Mouse (Mus musculus) brown adipose tissue, adult 24 weeks (tissue): ENCODE results near the gene Rap1gap. TPM values are rescaled to one million over a fixed set of nuclear protein-coding genes. Genes with fewer than 3 reads are reported as not detected.

Source experiments
- H3K27ac ChIP-seq: fragments of 200-500 bp; replicated peaks from 2 replicates; pipeline ENCODE4 v1.5.1; 2012; ENCODE audit warnings: low read depth, mild to moderate bottlenecking, low read length
- H3K4me1 ChIP-seq: fragments of 200-500 bp; 2 replicates; pipeline ENCODE4 v1.6.1; 2012; ENCODE audit warnings: low read length, mixed read lengths; ENCODE audit not compliant: control insufficient read depth, insufficient read depth, insufficient read length
- H3K4me3 ChIP-seq: fragments of 200-500 bp; 2 replicates; pipeline ENCODE4 v1.5.1; 2012; ENCODE audit warnings: low read depth, mild to moderate bottlenecking, low read length, moderate library complexity; ENCODE audit not compliant: insufficient read depth
- polyA plus RNA-seq: library from polyadenylated mRNA; stranded (reverse); fragments of >200 nt; gene quantifications from 2 replicates; pipeline ENCODE4 v1.2.4, GENCODE M21; 2012; ENCODE audit not compliant: missing spikeins, insufficient read depth, insufficient read length

Rap1gap gene
- polyA plus RNA-seq, 1 experiment = 27.7 TPM

DNA sequence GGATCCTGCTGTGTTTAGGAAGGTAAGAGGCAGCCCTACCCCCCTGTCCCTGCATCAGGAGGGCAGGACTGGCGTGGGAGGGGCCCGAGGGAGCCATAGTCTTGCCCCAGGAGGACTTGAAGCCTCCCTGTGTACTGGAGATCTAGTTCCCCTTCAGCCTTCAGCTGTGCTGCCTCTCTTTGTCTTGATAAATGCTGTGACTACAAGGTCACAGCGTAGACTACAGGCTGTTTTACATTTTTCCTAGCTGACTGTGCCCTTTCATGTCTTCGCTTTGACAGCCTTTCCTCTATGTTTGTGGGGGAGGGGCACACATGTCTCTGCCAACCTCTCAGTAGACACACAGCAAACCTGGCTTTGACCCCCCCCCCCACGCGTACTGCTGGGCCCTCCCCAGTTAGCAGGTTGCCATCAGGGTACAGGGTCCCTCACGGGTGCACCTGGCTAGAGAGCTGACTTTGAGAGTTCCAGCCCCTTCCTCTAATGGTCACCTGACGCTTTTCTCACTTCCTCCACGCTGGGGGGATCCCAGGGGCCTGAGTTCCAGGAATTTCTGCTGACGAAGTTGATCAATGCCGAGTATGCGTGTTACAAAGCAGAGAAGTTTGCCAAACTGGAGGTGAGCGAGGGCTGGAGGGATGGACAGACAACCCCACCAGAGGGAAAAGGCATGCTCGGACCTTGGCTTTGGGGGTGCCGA, 55.0 kb downstream of the Rap1gap start:
- H3K4me1 ChIP-seq = no peaks in the 10 kb centered on the region
- H3K27ac ChIP-seq = no peak overlapping the region

DNA sequence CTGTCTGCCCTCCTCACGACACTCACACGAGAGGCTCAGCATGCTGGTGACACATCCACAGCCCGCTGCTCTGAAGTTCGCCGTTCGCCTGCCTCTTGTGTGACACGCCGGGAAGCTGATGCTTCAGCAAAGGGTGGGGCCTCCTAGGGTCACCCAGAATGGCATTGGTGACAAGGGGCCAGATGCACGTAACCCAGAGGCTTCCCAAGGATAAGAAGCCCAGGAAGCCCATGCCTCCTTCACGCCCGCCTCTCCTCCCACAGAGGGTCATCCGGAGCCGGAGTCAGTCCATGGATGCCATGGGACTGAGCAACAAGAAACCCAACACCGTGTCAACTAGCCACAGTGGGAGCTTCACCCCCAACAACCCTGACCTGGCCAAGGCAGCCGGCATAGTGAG, 57.0 kb downstream of the Rap1gap start:
- Histone ChIP-seq H3K4me1 (no peaks in the 10 kb centered on the region; the same call in 1 of the 2 replicates), H3K4me3 (no peak overlapping the region), H3K27ac (no peak overlapping the region)

More for the DNA sequence above, 55.0 kb downstream of the Rap1gap start:
- no peak overlapping the region for H3K4me3 ChIP-seq

DNA sequence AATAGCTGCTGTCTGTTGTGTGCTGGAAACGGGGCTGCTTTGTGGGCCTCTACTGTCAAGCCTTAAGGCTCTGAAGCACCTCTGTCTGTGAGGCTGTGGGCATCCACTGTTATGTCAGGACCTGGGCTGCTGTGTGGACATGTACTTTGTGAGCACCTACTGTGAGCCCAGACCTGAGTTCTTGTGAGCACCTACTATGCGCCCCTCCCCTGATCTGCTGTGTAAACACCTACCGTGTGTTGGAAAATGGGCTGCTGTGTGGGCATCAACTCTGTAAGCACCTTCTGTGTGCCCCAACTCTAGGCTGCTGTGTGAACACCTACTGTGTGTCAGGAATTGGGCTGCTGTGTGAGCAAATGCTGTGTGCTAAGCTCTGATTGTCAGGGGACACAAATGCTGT, 57.7 kb downstream of the Rap1gap start:
- no peak overlapping the region for H3K27ac ChIP-seq
- H3K4me1 ChIP-seq = no peaks in the 10 kb centered on the region; the same call in 1 of the 2 replicates
- H3K4me3 ChIP-seq = no peak overlapping the region

DNA sequence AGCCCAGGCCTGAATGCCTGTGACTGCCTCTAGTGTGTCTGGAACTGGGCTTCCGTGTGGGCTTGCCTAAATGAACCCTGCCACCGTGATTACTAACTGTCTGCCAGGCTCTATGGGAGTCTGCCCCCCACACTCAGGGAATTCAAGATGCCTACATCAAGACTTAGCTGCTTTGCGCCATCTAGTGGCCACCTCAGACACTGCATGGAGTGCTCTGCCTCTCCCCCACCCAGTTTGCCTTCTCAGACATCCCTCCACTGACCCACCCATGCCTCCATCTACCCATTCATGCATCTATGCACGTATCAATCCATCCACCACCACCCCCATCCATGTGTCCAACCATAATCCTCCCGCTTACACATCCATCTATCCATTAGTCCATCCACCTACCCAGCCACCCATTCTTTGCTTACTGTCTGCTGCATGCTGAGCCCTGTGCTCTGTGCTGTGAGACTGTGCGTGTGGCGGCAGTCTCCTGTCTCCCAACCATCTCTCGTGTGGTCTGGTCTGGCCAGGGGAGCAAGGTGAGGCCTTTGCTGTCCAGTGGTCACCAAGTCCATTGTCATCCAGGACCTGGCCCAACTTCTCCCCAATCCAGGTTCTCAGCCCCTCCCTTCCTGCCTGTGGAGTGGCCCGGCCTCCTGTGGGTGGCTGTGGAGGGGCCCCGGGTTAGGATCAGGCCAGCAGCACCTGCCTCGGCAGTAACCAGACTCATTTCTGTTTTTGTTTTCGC, 58.3 kb downstream of the Rap1gap start:
- Histone ChIP-seq H3K4me1 (no peaks in the 10 kb centered on the region; the same call in 1 of the 2 replicates), H3K27ac (no peak overlapping the region), H3K4me3 (no peak overlapping the region)

DNA sequence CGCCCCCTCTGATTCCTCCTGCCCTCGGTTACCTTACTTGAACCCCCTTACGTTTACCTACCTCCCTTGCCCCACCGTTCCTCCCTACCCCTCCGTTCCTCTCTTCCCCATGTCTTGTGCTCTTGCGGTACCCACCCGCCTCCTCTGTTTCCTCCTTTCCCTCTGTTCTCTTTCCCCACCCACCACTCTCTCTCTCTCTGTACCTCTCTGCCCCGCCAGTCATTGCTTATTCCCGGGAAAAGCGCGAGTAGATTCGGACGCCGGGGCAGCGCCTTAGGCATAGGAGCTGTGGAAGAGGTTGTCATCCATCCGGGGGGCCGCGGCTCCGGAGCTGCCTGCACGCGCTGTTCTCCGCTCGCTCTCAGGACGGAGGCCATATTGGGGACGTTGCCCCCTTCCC, 59.0 kb downstream of the Rap1gap start:
- no peaks in the 10 kb centered on the region; the same call in 1 of the 2 replicates for H3K4me1 ChIP-seq
- H3K4me3 ChIP-seq = peak overlapping the region; percentile 24; the same call in 1 of the 2 replicates
- no peak overlapping the region for H3K27ac ChIP-seq

DNA sequence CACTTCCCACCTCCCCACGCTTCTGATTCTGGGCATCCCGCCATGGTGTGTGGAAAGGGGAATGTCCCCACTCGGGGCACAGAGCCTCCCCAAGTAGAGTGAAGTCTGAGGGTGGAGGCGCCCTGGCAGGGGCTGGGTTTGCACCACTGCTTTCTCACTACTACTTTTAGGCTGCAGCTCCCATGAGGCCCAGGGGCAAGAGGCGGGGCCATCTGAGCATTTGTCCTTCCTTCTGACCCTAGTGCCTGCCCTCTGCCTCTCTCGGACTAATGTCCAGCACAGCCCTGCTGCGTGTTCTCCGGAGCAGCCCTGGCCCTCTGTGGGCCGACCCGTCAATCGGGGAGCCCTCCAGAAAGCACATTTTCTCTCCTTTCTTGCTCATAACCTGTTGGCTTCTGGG, 59.7 kb downstream of the Rap1gap start:
- Histone ChIP-seq H3K4me1 (no peaks in the 10 kb centered on the region; the same call in 1 of the 2 replicates), H3K27ac (peak overlapping the region; percentile 75)

DNA sequence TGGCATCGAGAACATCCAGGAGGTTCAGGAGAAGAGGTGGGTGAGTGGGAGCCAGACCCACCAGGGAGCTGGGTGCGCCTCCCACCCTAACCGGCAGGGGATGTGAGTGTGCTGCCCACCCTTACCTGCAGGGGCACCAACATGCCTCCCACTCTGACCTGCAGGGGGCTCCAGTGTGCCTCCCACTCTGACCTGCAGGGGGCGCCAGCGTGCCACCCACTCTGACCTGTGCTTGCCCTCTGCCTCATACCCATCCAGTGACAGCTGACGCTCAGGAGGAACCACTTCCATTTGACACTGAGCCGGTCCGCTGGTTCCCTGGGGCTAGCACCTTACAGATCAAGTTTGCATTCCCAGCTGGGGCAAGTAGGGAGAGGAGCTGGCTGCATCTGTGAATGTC, 60.2 kb downstream of the Rap1gap start:
- Histone ChIP-seq H3K27ac (peak overlapping the region; percentile 75), H3K4me1 (no peaks in the 10 kb centered on the region; the same call in 1 of the 2 replicates), H3K4me3 (peak overlapping the region; percentile 61)

More for the DNA sequence above, 59.7 kb downstream of the Rap1gap start:
- H3K4me3 ChIP-seq = peak overlapping the region; percentile 61

DNA sequence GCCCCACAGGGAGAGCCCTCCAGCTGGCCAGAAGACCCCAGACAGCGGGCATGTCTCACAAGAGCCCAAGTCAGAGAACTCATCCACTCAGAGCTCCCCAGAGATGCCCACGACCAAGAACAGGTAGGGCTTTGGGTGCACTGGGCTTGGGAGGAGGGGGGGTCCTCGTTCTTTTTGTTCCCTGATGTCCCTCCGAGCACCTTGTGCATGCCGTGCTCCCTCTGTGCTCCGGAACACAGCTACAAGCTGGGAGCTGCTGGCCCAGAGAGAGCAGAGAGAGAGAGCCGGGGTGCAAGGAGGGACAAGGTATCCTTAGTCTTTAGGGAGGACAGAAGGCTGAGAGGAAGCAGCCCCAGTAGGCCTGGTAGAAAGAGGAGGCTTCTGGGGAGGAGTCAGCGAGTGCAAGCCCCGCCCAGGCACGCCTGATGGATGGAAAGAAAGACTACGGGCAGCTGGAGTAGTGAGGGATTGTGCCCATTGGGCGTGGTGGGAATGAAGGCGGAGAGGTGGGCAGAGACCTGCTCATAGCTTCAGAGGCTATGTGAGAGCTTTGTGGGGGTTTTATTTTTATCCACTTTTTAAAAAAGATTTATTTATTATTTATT, 61.1 kb downstream of the Rap1gap start:
- no peaks in the 10 kb centered on the region; the same call in 1 of the 2 replicates for H3K4me1 ChIP-seq
- no peak overlapping the region for H3K4me3 ChIP-seq
- no peak overlapping the region for H3K27ac ChIP-seq

DNA sequence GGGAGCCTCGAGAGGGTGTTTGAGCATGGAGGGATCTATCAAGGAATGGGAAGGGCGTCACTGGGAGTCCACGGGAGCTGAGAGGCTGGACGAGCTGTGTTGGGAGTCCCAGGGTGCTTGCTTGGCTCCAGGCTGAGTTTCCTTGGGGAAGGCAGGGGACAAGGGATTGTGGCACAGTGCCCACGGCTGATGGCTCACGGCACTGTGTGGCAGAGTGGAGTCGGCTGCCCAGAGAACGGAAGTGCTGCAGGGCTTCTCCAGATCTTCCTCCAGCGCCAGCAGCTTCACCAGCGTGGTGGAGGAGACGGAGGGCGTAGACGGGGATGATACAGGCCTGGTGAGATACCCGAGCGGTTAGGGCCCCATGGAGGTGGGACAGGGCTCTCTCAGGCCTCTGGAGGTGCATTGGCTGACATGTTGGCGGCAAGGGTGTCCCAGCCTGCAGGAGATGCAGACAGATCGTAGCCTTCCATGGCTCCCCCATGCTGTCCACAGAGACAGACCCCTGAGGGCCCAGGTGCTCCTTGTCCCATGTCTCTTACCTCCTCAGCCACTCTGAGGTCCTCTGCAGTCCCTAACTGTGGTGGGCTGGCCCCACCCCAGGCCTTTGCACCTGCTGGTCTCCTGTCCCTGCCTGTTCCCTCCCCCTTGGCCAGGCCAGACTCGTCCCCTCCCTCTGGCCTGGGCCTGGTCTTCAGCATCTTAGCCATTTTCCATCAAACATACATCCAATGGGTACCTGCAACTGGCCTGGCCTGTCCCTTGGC, 62.4 kb downstream of the Rap1gap start:
- H3K27ac ChIP-seq = no peak overlapping the region
- no peaks in the 10 kb centered on the region; the same call in 1 of the 2 replicates for H3K4me1 ChIP-seq
- H3K4me3 ChIP-seq = no peak overlapping the region

DNA sequence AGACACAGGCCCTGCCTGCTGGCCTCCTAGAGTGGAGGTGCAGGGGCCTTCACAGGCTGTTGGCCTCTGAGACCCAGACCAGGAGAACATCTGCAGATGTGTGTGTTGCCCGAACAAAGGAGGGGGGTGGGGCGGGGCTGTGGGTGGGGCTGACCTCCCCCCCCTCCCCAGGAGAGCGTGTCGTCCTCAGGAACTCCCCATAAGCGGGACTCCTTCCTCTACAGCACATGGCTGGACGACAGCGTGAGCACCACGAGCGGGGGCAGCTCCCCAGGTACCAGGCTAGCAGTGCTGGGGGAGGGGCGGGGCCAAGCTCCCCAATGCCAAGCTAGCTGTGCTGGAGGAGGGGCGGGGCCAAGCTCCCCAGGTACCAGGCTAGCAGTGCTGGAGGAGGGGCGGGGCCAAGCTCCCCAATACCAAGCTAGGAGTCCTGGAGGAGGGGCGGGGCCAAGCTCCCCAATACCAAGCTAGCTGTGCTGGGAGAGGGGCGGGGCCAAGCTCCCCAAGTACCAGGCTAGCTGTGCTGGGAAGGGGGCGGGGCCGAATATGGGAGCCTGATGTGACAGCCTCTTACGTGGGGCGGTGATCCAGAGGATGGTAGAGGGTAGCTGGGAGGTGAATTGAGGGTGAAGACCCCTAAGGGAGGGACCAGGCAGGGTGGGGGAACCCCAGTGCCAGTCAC, 63.1 kb downstream of the Rap1gap start:
- no peak overlapping the region for H3K4me3 ChIP-seq
- no peak overlapping the region for H3K27ac ChIP-seq
- no peaks in the 10 kb centered on the region; the same call in 1 of the 2 replicates for H3K4me1 ChIP-seq

DNA sequence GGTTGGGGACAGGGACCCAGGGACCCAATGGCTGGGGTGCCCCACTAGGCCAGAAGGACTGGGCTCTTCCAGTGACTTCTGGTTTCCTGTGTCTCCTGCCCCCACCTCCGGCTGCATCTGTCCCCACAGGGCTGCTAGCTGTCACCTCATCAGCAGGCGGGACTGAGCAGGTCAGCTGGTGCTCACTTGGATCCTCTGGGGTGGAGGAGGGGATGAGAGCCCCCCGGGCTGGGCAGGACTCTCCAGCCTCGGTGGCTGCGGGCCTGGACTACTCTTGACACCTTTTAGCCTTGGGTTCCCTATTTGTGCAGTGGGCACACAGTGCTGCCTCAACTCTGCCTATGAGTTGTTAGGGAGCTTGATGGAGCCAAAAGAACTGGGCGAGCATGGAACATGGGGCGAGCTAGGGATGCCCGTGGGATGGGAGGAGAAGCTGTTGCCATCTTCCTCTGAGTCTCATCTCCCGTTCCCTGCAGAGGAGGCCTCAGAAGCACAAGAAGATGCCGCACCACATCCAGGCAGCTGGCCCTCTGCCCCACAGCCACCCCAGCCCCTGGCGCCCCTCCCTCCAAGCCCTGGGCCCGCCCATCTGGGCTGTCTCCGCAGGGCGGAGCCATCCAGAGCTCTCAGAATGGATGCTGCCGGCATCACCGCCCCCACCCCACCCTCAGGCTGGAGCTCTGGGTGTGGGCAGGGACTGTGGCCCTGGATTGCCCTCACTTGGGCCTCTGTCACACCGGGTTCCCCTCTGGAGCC, 64.1 kb downstream of the Rap1gap start:
- no peak overlapping the region for H3K4me3 ChIP-seq
- H3K4me1 ChIP-seq = no peaks in the 10 kb centered on the region; the same call in 1 of the 2 replicates

DNA sequence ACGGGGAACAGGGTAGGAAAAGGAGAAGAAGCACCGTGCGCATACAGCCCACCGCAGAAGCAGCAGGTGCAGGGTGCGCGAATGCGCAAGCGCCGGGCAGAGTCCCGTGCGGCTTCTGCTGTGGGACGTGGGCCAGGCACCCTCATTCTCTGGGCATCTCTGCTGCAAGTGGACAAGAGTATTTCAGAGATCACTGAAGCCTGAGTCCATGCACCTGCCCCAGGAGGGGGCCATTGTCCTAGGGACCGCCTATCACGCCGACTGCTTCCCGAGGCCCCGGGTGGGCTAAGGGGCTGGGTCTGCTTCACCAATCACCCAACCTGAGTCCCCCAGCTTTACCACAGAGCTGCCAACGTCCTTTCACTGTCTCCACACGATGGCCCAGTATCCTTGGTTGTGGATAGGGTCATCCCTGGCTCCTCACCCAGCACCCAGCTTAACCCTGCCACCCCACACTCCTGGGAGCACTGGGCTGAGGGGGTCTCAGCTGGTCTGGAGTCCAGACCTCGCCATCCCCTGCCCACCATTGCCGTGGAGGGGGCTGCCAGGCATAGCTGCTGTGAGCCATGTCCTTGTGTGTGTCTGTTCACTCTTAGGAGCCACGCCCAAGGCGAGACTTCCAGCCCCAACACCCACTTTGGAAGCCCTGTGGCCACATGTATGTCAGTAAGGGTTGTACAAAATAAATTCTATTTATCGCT, 64.8 kb downstream of the Rap1gap start:
- no peaks in the 10 kb centered on the region; the same call in 1 of the 2 replicates for H3K4me1 ChIP-seq
- no peak overlapping the region for H3K27ac ChIP-seq
- no peak overlapping the region for H3K4me3 ChIP-seq

More for the DNA sequence above, 64.1 kb downstream of the Rap1gap start:
- H3K27ac ChIP-seq = no peak overlapping the region

DNA sequence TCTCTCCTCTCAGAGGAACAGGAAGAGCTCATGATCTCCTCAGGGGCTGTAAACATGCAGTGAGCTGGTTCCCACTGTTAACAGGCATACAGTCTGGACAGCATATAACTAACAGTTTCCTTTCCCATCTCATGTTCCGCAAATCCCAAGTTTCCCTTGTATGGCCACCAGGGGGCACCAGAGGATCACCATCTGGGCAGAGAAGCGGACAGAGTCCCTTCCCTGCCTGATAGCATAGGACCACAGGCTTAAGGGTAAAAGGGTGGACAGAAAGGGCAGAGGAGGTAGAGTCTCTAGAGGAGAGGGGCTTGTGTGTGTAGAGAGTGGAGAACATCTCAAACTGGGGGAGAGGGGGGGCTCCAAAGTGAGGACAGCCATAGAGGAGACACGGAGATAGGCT, 65.6 kb downstream of the Rap1gap start:
- H3K4me1 ChIP-seq = no peaks in the 10 kb centered on the region
- H3K27ac ChIP-seq = no peak overlapping the region
- H3K4me3 ChIP-seq = no peak overlapping the region
